Mouse (Mus musculus): Measurements from ENCODE around the gene Diras1. TPM values are rescaled to one million over a fixed set of nuclear protein-coding genes. Genes with fewer than 3 reads are reported as not detected.

The Diras1 gene
- total RNA-seq, 2 experiments from 2014 or later = not detected

DNA sequence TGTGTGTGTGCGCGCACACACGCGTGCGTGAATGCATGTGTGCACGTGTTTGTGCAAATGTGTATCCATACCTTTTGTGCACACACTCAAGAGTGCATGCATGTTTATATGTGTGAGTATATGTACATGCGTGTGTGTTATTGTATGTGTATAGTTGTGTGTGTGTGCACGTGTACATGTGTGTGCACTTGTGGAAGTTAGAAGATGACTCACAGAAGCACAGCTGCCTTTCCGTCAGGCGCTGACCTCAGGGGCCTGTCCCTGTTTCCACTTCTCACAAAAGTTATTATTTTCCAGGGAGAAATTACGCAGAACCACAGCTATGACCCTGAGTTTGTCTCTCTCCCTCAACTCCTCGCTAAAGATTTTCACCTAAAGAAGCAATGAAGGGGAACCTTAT, 41.2 kb downstream of the Diras1 start:
- intact Hi-C loops (cut with DNase I) = no loop called here
- DNase-seq (ENCODE audit: low spot score) = no peak

- DNase-seq (ENCODE audit: low spot score) = no peak
- intact Hi-C loops (cut with DNase I) = no loop called here
Observed at GRCm38 (mm10) chr10:80982381-80982780, 43.1 kb downstream of the Diras1 start.

DNA sequence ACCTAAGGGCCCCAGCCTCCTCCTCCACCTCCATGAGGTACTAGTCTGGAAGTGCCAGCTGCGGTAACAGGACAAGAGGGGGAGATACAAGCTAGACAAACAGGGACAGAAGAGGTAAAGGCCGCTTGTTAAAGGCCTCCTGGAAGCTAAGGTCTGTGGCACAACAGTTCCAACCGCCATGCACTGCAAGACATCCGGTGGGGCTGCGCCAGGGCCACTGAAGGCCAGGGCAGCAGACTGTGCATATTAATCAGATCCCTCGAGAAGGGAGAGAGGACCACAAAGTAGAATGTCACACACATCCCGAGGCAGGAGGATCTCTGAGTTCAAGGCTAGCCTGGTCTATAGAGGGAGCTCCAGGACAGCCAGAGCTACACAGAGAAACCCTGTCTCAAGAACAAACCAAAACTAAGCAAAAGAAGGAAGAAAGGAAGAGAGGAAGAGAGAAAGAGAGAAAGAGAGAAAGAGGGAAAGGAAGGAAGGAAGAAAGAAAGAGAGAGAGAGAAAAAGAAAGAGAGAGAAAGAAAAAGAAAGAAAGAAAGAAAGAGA, 43.8 kb downstream of the Diras1 start:
- intact Hi-C loops (cut with DNase I) = no loop called here
- DNase-seq (ENCODE audit: low spot score) = no peak

- no peak for DNase-seq (ENCODE audit: low spot score)
- intact Hi-C loops (cut with DNase I) = no loop called here
Observed at GRCm38 (mm10) chr10:80975478-80975877, 50.0 kb downstream of the Diras1 start.

- DNase-seq (ENCODE audit: low spot score) = no peak
- intact Hi-C loops (cut with DNase I) = no loop called here
Observed at GRCm38 (mm10) chr10:80973722-80974121, 51.7 kb downstream of the Diras1 start.

GRCm38 (mm10) chr10:80972071-80972987, 53.1 kb downstream of the Diras1 start:
- intact Hi-C loops (cut with DNase I) = no loop called here
- DNase-seq (ENCODE audit: low spot score) = no peak

GRCm38 (mm10) chr10:80971533-80971932, 53.9 kb downstream of the Diras1 start:
- intact Hi-C loops (cut with DNase I) = no loop called here
- DNase-seq (ENCODE audit: low spot score) = no peak

GRCm38 (mm10) chr10:80970159-80970558, 55.3 kb downstream of the Diras1 start:
- no peak for DNase-seq (ENCODE audit: low spot score)
- intact Hi-C loops (cut with DNase I) = no loop called here

Other genes starting within 250 kb of the Diras1 start
- gene Sf3a2, start 227.5 kb downstream of the Diras1 start, total RNA-seq (2021) = 10 to 100 TPM; 29.6 to 29.9 TPM
- 10 to 100 TPM; 27.4 to 29.7 TPM for gene Plekhj1, start 227.0 kb downstream of the Diras1 start, total RNA-seq (2021)
- under 1 TPM; 0.39 TPM for gene Amh, start 220.4 kb downstream of the Diras1 start, total RNA-seq (2021)
- gene Jsrp1, start 212.2 kb downstream of the Diras1 start, total RNA-seq (2021) = under 1 TPM; 0.48 to 0.81 TPM
- gene Oaz1, start 199.0 kb downstream of the Diras1 start, total RNA-seq (2021) = 100 to 1,000 TPM; 883 to 894 TPM
- gene Lingo3, start 181.6 kb downstream of the Diras1 start, total RNA-seq (2021) = 10 to 100 TPM in 1 of 2 experiments, 1 to 10 TPM in 1; 6.3 to 10.6 TPM
- gene Lsm7, start 170.5 kb downstream of the Diras1 start, total RNA-seq (2021) = 10 to 100 TPM; 20.9 to 31.6 TPM
- 10 to 100 TPM; 22.4 to 23.6 TPM for gene Sppl2b, start 170.4 kb downstream of the Diras1 start, total RNA-seq (2021)
- not detected for gene Tmprss9, start 153.8 kb downstream of the Diras1 start, total RNA-seq (2021)
- gene Timm13, start 124.7 kb downstream of the Diras1 start, total RNA-seq (2021) = 100 to 1,000 TPM; 143 to 148 TPM
- gene Lmnb2, start 107.4 kb downstream of the Diras1 start, total RNA-seq (2021) = 1 to 10 TPM; 4.6 to 5.6 TPM
- 10 to 100 TPM in 1 of 2 experiments, 1 to 10 TPM in 1; 8.2 to 14.1 TPM for gene Gadd45b, start 95.6 kb downstream of the Diras1 start, total RNA-seq (2021)
- gene Gng7, start 10.7 kb downstream of the Diras1 start, total RNA-seq (2021) = under 1 TPM; 0.13 to 0.34 TPM
- 10 to 100 TPM; 14.0 to 14.3 TPM for gene Slc39a3, start 11.8 kb upstream of the Diras1 start, total RNA-seq (2021)
- gene Sgta, start 34.5 kb upstream of the Diras1 start, total RNA-seq (2021) = 10 to 100 TPM; 86.7 to 93.2 TPM
- gene Thop1, start 44.4 kb upstream of the Diras1 start, total RNA-seq (2021) = 10 to 100 TPM; 12.3 to 13.2 TPM
- 1 to 10 TPM in 1 of 2 experiments, under 1 TPM in 1; 0.87 to 1.2 TPM for gene Creb3l3, start 73.2 kb upstream of the Diras1 start, total RNA-seq (2021)
- 100 to 1,000 TPM; 122 to 123 TPM for gene Map2k2, start 80.3 kb upstream of the Diras1 start, total RNA-seq (2021)
- gene Zbtb7a, start 109.6 kb upstream of the Diras1 start, total RNA-seq (2021) = 10 to 100 TPM; 34.5 to 42.2 TPM
- 10 to 100 TPM; 15.6 to 17.4 TPM for gene Pias4, start 142.3 kb upstream of the Diras1 start, total RNA-seq (2021)
- 1,000 to 10,000 TPM in 1 of 2 experiments, 100 to 1,000 TPM in 1; 925 to 1,035 TPM for gene Eef2, start 151.0 kb upstream of the Diras1 start, total RNA-seq (2021)
- gene Dapk3, start 157.3 kb upstream of the Diras1 start, total RNA-seq (2021) = 10 to 100 TPM; 26.4 to 28.7 TPM
- gene 4930442H23Rik, start 158.2 kb upstream of the Diras1 start, total RNA-seq (2021) = not detected
- gene Nmrk2, start 176.4 kb upstream of the Diras1 start, total RNA-seq (2021) = 10 to 100 TPM in 1 of 2 experiments, 1 to 10 TPM in 1; 6.9 to 13.4 TPM
- gene Atcay, start 205.2 kb upstream of the Diras1 start, total RNA-seq (2021) = under 1 TPM; 0.05 to 0.06 TPM
- gene Zfr2, start 207.5 kb upstream of the Diras1 start, total RNA-seq (2021) = 1 to 10 TPM; 2.2 to 2.8 TPM
- under 1 TPM; 0.42 to 0.61 TPM for gene Matk, start 227.3 kb upstream of the Diras1 start, total RNA-seq (2021)
- gene Mrpl54, start 241.3 kb upstream of the Diras1 start, total RNA-seq (2021) = 10 to 100 TPM; 93.8 to 96.6 TPM
- 100 to 1,000 TPM in 1 of 2 experiments, 10 to 100 TPM in 1; 98.4 to 123 TPM for gene Apba3, start 241.3 kb upstream of the Diras1 start, total RNA-seq (2021)

All from heart, postnatal 25 days (tissue).